ENCODE assay signal across 8 mouse cellular contexts in the genomic region with DNA sequence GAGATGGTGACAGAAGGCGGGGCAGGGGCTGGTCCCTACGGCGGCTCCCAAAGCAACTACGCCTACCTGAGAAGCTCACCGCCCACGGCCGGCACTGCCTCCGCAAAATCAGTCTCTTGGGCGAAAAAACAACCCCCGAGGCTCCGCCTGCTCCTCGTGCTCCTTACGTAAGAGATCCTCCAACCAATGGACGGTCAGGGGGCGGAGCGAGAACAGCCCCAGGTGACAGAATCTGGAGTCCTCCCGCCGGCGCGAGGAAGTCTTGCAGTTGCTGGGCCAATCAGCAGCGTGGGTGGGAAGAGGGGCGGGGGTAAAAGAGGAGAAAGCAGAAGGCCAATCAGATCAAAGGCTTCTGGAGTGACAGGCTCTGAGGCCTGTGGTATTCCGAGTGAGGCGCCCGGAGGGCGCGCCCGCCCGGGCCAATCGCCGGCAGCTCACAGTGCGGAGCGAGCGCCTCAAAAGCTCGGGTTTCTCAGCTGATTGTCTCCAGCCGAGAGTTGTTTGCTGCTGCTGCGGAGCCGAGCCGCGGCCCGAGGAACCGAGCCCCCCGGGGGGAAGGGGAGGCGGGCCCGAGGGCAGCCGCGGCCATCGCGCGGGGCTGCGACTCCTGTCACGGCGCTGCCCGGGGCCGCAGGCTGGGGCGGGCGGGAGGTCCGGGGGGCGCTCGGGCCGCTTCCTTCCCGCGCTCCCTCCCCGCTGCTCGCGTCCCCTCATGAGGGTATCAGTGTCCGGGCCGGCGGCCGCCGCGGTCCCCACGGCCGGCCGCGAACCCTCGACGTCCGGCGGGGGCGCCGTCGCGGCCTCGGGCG. TPM values are rescaled to one million over a fixed set of nuclear protein-coding genes. Genes with fewer than 3 reads are reported as not detected.
DNase-seq lines count a peak whose midpoint lies in the region; ATAC-seq lines count a peak whose summit lies in the region.

Gpr137c (plus strand) TSS at position 437 of the 809 bp plus-strand sequence.

- under 1% methylated on average over 65 of the region's 86 CpGs for WGBS in hindbrain, embryonic 13.5 days

- H3K4me2 ChIP-seq in hindbrain, embryonic 13.5 days: peak within 1 kb of the TSS; percentile 67

- no peaks in the 10 kb centered on the region for H3K36me3 ChIP-seq in hindbrain, embryonic 13.5 days

- peak; percentile 97 for DNase-seq in WW6 (ENCODE audit: low read depth, low spot score)
- peak; percentile 97 to 98 for DNase-seq in cerebellum, postnatal 36 days
- peak; percentile 93 to 96 for DNase-seq in frontal cortex, postnatal 25 days (ENCODE audit: low spot score in 2 of 2)
- DNase-seq in layer of hippocampus, postnatal 14 days (ENCODE audit: low spot score in 2 of 2): peak; percentile 95 to 99
- peak; percentile 100 for DNase-seq in lung, postnatal 10 days
- peak; percentile 89 for DNase-seq in ovary, postnatal 14 days (ENCODE audit: low spot score)
- DNase-seq in thymus, postnatal 10 days (ENCODE audit: low spot score in 2 of 2): peak; percentile 96 to 99

- ATAC-seq in hindbrain, embryonic 13.5 days (ENCODE audit: low FRiP score): peak; percentile 99

- no peaks in the 10 kb centered on the region for H3K9me3 ChIP-seq in hindbrain, embryonic 13.5 days

- H3K9ac ChIP-seq in hindbrain, embryonic 13.5 days: peak within 1 kb of the TSS; percentile 99

- H3K27ac ChIP-seq in hindbrain, embryonic 13.5 days: peak within 1 kb of the TSS; percentile 98

- no peaks in the 10 kb centered on the region for H3K27me3 ChIP-seq in hindbrain, embryonic 13.5 days

- H3K4me3 ChIP-seq in hindbrain, embryonic 13.5 days: peak within 1 kb of the TSS; percentile 97

- H3K4me1 ChIP-seq in hindbrain, embryonic 13.5 days (replicated peaks): peaks cover 28% of the 10 kb centered on the region

RNA-seq across cellular contexts. Expression of gene Gpr137c, which starts in this region (rescaled TPM):
- 12.5 and 13.3 TPM in 2 replicates for polyA plus RNA-seq in hindbrain, embryonic 13.5 days (2015; fragmentation: Nextera tagmentation; extraction: Ambion mirVana)
- total RNA-seq in layer of hippocampus, postnatal 14 days (2021): 10 to 100 TPM; 24.1 to 28.0 TPM

Comparison
In these comparisons a context has a peak if more than half of its experiments do, and no peak if none do; other contexts are left out.
1. Peak in every context shown above with its lines: DNase-seq, ATAC-seq, H3K4me3 ChIP-seq and H3K27ac ChIP-seq.